Mouse (Mus musculus): Measurements from ENCODE around the gene Zmynd8. TPM values are rescaled to one million over a fixed set of nuclear protein-coding genes. Genes with fewer than 3 reads are reported as not detected.

Gene Zmynd8
- total and polyA plus RNA-seq, 2 experiments from 2014 or later = 35.3 to 48.1 TPM

DNA sequence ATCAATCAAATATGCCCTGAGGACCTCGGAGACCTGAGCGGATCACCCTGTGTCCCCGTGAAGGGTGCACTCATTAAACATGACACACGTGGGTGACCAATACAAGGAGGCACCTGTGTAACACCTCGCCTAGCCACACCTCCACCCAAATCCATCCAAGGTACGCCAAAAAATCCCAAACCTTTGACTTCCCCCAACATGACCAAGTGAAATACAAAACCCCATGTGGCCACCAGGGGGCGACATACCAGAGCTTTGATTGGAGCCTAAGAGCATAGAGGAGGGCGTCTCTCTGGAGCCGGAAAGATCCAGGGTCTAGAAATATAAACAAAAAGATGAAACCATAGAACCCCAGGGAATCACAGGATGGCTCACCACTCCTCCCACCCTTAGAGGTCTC is 107.2 kb downstream of the Zmynd8 start:
- DNase-seq (ENCODE audit: low spot score) (peak; percentile 33), ATAC-seq (ENCODE audit: insufficient read depth, low read depth) (0 out of 2 replicates have a peak, but pooled peaks have one; percentile 13)
- WGBS = 67% methylated on average over 9 of the region's 9 CpGs
- Histone ChIP-seq H3K4me1 (ENCODE audit: control insufficient read depth, insufficient read depth) (peaks cover 5% of the 10 kb centered on the region; the same call in 1 of the 2 replicates), H3K4me2 (ENCODE audit: low read depth, low read length) (no peak overlapping the region), H3K27ac (ENCODE audit: low read depth) (no peak overlapping the region), H3K9me3 (replicated peaks; ENCODE audit: control insufficient read depth, low read length) (no peaks in the 10 kb centered on the region), H3K36me3 (replicated peaks; ENCODE audit: control insufficient read depth, insufficient read depth, low read length) (peaks cover 77% of the 10 kb centered on the region), H3K27me3 (ENCODE audit: control insufficient read depth, insufficient read depth, low read length) (no peaks in the 10 kb centered on the region), H3K4me3 (ENCODE audit: low read depth, low read length) (no peak overlapping the region), H3K9ac (replicated peaks; ENCODE audit: low read depth, low read length) (no peak overlapping the region)
- TF ChIP-seq EP300 (IDR thresholded peaks at IDR 0.05; ENCODE audit: low read depth) (no peak), CTCF (IDR thresholded peaks at IDR 0.05; ENCODE audit: low read depth) (peak; percentile 90)

DNA sequence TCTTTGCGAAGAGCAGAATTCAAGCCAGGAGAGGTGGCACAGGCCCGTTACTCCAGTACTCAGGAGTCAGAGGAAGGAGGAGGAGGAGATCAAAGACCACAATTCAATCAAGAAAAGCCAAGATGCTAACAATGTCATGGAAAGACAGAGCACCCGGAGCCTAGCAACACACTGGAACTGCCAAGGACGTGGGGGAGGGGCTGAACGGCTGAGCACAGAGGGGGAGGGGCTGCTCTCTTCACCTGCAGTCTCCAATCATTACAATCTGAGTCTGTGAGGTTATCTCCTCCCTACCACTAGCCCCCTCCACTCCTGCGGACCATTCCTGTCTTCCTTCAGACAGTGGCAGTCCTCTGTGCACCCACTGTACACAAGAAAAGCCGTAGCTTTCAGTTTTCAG is 107.8 kb downstream of the Zmynd8 start:
- Histone ChIP-seq H3K36me3 (replicated peaks; ENCODE audit: control insufficient read depth, insufficient read depth, low read length) (peaks cover 76% of the 10 kb centered on the region), H3K9ac (replicated peaks; ENCODE audit: low read depth, low read length) (no peak overlapping the region), H3K9me3 (replicated peaks; ENCODE audit: control insufficient read depth, low read length) (no peaks in the 10 kb centered on the region), H3K4me1 (ENCODE audit: control insufficient read depth, insufficient read depth) (peaks cover 5% of the 10 kb centered on the region; the same call in 1 of the 2 replicates), H3K27ac (ENCODE audit: low read depth) (no peak overlapping the region), H3K27me3 (ENCODE audit: control insufficient read depth, insufficient read depth, low read length) (no peaks in the 10 kb centered on the region), H3K4me3 (ENCODE audit: low read depth, low read length) (no peak overlapping the region), H3K4me2 (ENCODE audit: low read depth, low read length) (no peak overlapping the region)
- DNase-seq (ENCODE audit: low spot score) (no peak), ATAC-seq (ENCODE audit: insufficient read depth, low read depth) (no peak)
- WGBS = 65% methylated on average over 7 of the region's 7 CpGs
- TF ChIP-seq CTCF (IDR thresholded peaks at IDR 0.05; ENCODE audit: low read depth) = no peak
- no peak for TF ChIP-seq EP300 (IDR thresholded peaks at IDR 0.05; ENCODE audit: low read depth)

DNA sequence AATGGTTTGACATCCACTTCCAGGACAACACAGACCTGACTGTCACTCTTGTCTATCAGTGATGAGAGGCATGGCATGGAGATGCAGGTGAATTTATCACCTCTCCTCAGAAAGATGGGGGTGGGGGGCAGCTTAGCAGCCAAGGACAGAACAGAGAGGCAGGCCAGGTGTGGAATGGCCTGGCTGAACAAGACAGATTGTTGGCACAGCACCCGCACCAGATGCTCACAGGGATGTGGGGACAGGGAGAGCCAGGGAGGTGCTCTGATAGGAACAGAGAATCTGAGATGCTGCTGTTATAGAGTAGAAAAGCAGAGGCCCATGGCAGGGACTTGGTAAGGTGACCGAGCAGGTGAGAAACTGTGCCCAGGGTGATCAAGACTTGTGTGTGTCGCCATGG is 109.1 kb downstream of the Zmynd8 start:
- no peak for ATAC-seq (ENCODE audit: insufficient read depth, low read depth)
- H3K4me2 ChIP-seq (ENCODE audit: low read depth, low read length) = no peak overlapping the region
- peaks cover 5% of the 10 kb centered on the region; the same call in 1 of the 2 replicates for H3K4me1 ChIP-seq (ENCODE audit: control insufficient read depth, insufficient read depth)
- H3K4me3 ChIP-seq (ENCODE audit: low read depth, low read length) = no peak overlapping the region
- no peak overlapping the region for H3K9ac ChIP-seq (replicated peaks; ENCODE audit: low read depth, low read length)
- WGBS = 94% methylated on average over 3 of the region's 3 CpGs
- no peaks in the 10 kb centered on the region for H3K9me3 ChIP-seq (replicated peaks; ENCODE audit: control insufficient read depth, low read length)
- peaks cover 87% of the 10 kb centered on the region for H3K36me3 ChIP-seq (replicated peaks; ENCODE audit: control insufficient read depth, insufficient read depth, low read length)
- TF ChIP-seq CTCF (IDR thresholded peaks at IDR 0.05; ENCODE audit: low read depth) = no peak
- TF ChIP-seq EP300 (IDR thresholded peaks at IDR 0.05; ENCODE audit: low read depth) = no peak
- H3K27ac ChIP-seq (ENCODE audit: low read depth) = no peak overlapping the region
- DNase-seq (ENCODE audit: low spot score) = no peak
- H3K27me3 ChIP-seq (ENCODE audit: control insufficient read depth, insufficient read depth, low read length) = no peaks in the 10 kb centered on the region

DNA sequence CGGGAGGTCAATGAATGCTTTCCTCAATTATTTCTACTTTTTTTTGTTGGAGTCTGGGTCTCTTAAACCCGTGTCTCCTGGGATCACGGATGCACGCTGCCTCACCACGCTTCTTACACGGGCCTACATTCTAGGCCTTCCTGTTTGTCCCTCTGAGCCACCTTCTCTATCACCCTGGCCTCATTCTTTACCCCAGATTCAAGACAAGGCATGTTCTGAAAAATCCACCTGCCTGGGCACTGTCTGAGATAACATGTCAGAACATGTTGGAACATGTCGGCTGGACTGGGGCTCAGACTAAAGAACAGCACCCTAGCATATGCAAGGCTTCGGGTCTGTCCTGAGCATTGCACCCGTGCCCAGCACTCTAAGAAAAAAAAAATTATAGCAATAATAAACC is 110.0 kb downstream of the Zmynd8 start:
- Histone ChIP-seq H3K4me2 (ENCODE audit: low read depth, low read length) (no peak overlapping the region), H3K9me3 (replicated peaks; ENCODE audit: control insufficient read depth, low read length) (no peaks in the 10 kb centered on the region), H3K36me3 (replicated peaks; ENCODE audit: control insufficient read depth, insufficient read depth, low read length) (peaks cover 87% of the 10 kb centered on the region), H3K9ac (replicated peaks; ENCODE audit: low read depth, low read length) (no peak overlapping the region), H3K27ac (ENCODE audit: low read depth) (no peak overlapping the region), H3K4me1 (ENCODE audit: control insufficient read depth, insufficient read depth) (peaks cover 5% of the 10 kb centered on the region; the same call in 1 of the 2 replicates), H3K27me3 (ENCODE audit: control insufficient read depth, insufficient read depth, low read length) (no peaks in the 10 kb centered on the region), H3K4me3 (ENCODE audit: low read depth, low read length) (no peak overlapping the region)
- TF ChIP-seq EP300 (IDR thresholded peaks at IDR 0.05; ENCODE audit: low read depth) = no peak
- TF ChIP-seq CTCF (IDR thresholded peaks at IDR 0.05; ENCODE audit: low read depth) = no peak
- ATAC-seq (ENCODE audit: insufficient read depth, low read depth) = no peak
- WGBS = 93% methylated on average over 9 of the region's 9 CpGs
- no peak for DNase-seq (ENCODE audit: low spot score)

DNA sequence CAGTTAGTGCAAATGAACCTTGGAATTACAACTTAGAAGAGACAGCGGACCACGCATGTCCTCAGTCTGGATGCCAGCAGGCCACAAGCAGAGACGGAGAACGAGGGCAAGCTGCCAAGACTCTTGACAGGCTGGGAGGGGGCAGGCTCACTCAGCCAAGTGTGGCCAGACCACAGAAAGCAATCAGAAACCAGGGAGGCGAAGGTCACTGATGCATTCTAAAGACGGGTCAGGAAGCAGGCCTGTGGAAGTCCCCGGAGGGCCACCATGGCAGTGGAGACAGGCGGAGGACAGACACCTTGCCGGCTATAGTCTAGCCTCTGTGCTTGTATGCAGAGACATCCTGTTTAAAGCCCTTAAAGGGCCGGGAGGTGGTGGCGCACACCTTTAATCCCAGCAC is 110.8 kb downstream of the Zmynd8 start:
- H3K9me3 ChIP-seq (replicated peaks; ENCODE audit: control insufficient read depth, low read length) = no peaks in the 10 kb centered on the region
- DNase-seq (ENCODE audit: low spot score) = peak; percentile 89
- 19% methylated on average over 11 of the region's 11 CpGs for WGBS

DNA sequence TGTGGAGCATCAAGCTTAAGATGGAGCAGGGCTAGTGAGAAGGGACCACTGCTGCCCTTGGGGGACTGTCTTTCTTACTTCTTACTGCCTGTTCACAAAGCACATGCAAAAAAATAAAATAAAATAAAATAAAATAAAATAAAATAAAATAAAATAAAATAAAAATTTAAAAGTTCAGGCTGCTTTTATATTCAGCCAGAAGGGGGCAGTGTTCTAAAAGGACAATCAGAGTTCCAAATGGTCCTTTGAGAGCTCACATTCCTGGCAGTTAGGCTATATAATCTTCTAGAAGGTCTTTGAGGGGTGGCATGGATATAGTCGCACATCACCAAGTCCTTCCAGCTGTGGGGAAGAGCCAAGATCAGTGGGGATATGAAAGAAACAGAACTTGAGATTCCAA is 112.3 kb downstream of the Zmynd8 start:
- H3K36me3 ChIP-seq (replicated peaks; ENCODE audit: control insufficient read depth, insufficient read depth, low read length) = peaks cover 77% of the 10 kb centered on the region
- H3K9ac ChIP-seq (replicated peaks; ENCODE audit: low read depth, low read length) = no peak overlapping the region
- 57% methylated on average over 1 of the region's 1 CpGs for WGBS
- no peaks in the 10 kb centered on the region for H3K27me3 ChIP-seq (ENCODE audit: control insufficient read depth, insufficient read depth, low read length)
- no peak overlapping the region for H3K4me2 ChIP-seq (ENCODE audit: low read depth, low read length)
- DNase-seq (ENCODE audit: low spot score) (peak; percentile 19), ATAC-seq (ENCODE audit: insufficient read depth, low read depth) (no peak)
- peak; percentile 26 for TF ChIP-seq CTCF (IDR thresholded peaks at IDR 0.05; ENCODE audit: low read depth)
- TF ChIP-seq EP300 (IDR thresholded peaks at IDR 0.05; ENCODE audit: low read depth) = no peak
- H3K4me3 ChIP-seq (ENCODE audit: low read depth, low read length) = no peak overlapping the region
- peaks cover 5% of the 10 kb centered on the region; the same call in 1 of the 2 replicates for H3K4me1 ChIP-seq (ENCODE audit: control insufficient read depth, insufficient read depth)
- H3K27ac ChIP-seq (ENCODE audit: low read depth) = no peak overlapping the region
- H3K9me3 ChIP-seq (replicated peaks; ENCODE audit: control insufficient read depth, low read length) = no peaks in the 10 kb centered on the region

More for the DNA sequence above, 110.8 kb downstream of the Zmynd8 start:
- H3K4me1 ChIP-seq (ENCODE audit: control insufficient read depth, insufficient read depth) = peaks cover 5% of the 10 kb centered on the region; the same call in 1 of the 2 replicates
- no peak overlapping the region for H3K4me3 ChIP-seq (ENCODE audit: low read depth, low read length)
- H3K27ac ChIP-seq (ENCODE audit: low read depth) = peak overlapping the region; percentile 9
- H3K4me2 ChIP-seq (ENCODE audit: low read depth, low read length) = no peak overlapping the region
- no peak overlapping the region for H3K9ac ChIP-seq (replicated peaks; ENCODE audit: low read depth, low read length)
- ATAC-seq (ENCODE audit: insufficient read depth, low read depth) = peak; percentile 86
- H3K36me3 ChIP-seq (replicated peaks; ENCODE audit: control insufficient read depth, insufficient read depth, low read length) = peaks cover 87% of the 10 kb centered on the region
- no peak for TF ChIP-seq EP300 (IDR thresholded peaks at IDR 0.05; ENCODE audit: low read depth)
- TF ChIP-seq CTCF (IDR thresholded peaks at IDR 0.05; ENCODE audit: low read depth) = no peak
- no peaks in the 10 kb centered on the region for H3K27me3 ChIP-seq (ENCODE audit: control insufficient read depth, insufficient read depth, low read length)

Data from heart, postnatal 0 days (tissue).